Mouse (Mus musculus) forebrain, embryonic 12.5 days (tissue): Measurements from ENCODE around the gene Gas7. TPM values are rescaled to one million over a fixed set of nuclear protein-coding genes. Genes with fewer than 3 reads are reported as not detected.

Experiments used
- ATAC-seq: fragments of 200-750 bp; cut with Nextera tagmentation; 2 replicates; pipeline ENCODE4 v1.8.0; 2017; ENCODE audit warnings: moderate TSS enrichment; ENCODE audit not compliant: low FRiP score
- H3K27ac ChIP-seq: fragments of 300-500 bp; sonication (generic); 2 replicates; pipeline ENCODE4 v1.5.1; 2016; ENCODE audit warnings: mild to moderate bottlenecking
- H3K27me3 ChIP-seq: fragments of 300-500 bp; sonication (generic); 2 replicates; pipeline ENCODE4 v1.6.1; 2016; ENCODE audit warnings: mild to moderate bottlenecking
- H3K36me3 ChIP-seq: fragments of 300-500 bp; sonication (generic); replicated peaks from 2 replicates; pipeline ENCODE4 v1.6.1; 2016; ENCODE audit warnings: mild to moderate bottlenecking
- H3K4me1 ChIP-seq: fragments of 300-500 bp; sonication (generic); 2 replicates; pipeline ENCODE4 v1.6.1; 2016
- H3K4me2 ChIP-seq: fragments of 300-500 bp; sonication (generic); 2 replicates; pipeline ENCODE4 v1.6.1; 2016; ENCODE audit warnings: mild to moderate bottlenecking, moderate library complexity
- H3K4me3 ChIP-seq: fragments of 300-500 bp; sonication (generic); replicated peaks from 2 replicates; pipeline ENCODE4 v1.5.1; 2016; ENCODE audit warnings: mild to moderate bottlenecking
- H3K9ac ChIP-seq: fragments of 300-500 bp; sonication (generic); 2 replicates; pipeline ENCODE4 v1.6.1; 2016; ENCODE audit warnings: mild to moderate bottlenecking
- H3K9me3 ChIP-seq: fragments of 300-500 bp; sonication (generic); 2 replicates; pipeline ENCODE4 v1.6.1; 2016
- WGBS: fragments of 180-500 bp; shearing (Covaris S2); methylation state at CpG from one replicate; pipeline ENCODE4 v1.1.7; 2016; 5-methylcytosine and 5-hydroxymethylcytosine counted together
- polyA plus RNA-seq: library from polyadenylated mRNA; unstranded; fragments of >200 nt; fragmentation: Nextera tagmentation; extraction: Ambion mirVana; gene quantifications from 2 replicates; pipeline ENCODE4 v1.2.1, GENCODE M21; 2016

Gas7 gene
- polyA plus RNA-seq, 1 experiment from 2014 or later: 4.2 TPM

DNA sequence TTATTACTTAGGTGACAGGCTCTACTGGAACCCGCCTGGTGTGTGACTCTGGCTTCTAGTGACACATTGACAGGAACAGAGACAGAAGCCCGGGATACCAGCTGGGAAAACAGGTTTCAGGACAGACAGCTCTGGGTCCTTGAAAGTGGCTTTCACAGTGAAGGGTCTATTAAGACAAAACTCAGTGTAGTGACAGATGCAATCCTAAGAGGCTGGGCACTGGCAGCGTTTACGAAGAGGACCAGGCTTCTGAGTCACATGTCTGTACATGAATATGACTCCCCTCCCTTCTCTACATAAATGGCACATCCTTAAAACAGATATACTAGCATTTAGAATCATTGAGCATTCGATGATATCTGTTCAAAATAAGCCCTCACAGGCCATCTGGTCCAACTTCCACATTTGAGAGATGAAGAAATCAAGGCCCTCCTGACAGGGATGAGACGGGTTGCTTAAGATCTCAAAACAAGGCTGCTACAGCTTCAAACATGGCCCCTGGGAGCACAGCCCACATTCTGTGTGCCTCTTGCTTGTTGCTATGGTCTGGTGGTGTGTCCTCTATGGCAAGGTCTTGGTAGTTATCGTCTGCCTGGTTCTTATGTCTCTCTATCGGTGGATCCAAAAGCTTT is 133.1 kb downstream of the Gas7 start:
- no peaks in the 10 kb centered on the region for H3K9me3 ChIP-seq
- H3K4me2 ChIP-seq: no peak overlapping the region
- ATAC-seq: no peak
- H3K9ac ChIP-seq: no peak overlapping the region
- peaks cover 9% of the 10 kb centered on the region; the same call in 1 of the 2 replicates for H3K4me1 ChIP-seq
- H3K4me3 ChIP-seq: no peak overlapping the region
- H3K27ac ChIP-seq: no peak overlapping the region
- no peaks in the 10 kb centered on the region; the same call in 1 of the 2 replicates for H3K27me3 ChIP-seq
- no peaks in the 10 kb centered on the region for H3K36me3 ChIP-seq
- 86% methylated on average over 8 of the region's 8 CpGs for WGBS

DNA sequence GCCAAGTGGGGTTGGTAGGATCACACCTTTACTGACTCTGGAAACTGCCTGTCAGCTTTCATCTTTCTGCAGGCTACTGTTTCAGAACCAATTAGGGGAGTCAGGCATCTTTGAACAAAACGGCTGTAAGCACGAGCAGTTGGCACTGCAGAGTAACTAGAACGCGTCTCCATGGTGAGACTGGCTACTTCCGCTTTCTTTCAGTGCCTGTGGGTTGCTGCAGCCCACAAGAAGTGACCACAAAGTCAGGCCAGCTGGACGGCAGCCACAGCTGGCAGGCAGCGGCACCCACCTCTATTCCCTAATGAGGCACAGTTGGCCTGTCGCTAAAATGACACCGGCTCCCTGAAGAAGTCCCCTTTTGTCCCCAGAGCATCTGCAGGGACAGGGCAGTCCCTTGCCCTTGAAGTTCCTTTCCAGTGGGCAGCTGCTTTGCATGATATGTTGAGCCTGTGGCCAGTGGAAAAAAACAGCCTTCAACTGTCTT is 133.6 kb downstream of the Gas7 start:
- Histone ChIP-seq H3K9me3 (no peaks in the 10 kb centered on the region), H3K9ac (no peak overlapping the region), H3K4me1 (peaks cover 9% of the 10 kb centered on the region; the same call in 1 of the 2 replicates), H3K4me2 (no peak overlapping the region), H3K4me3 (no peak overlapping the region), H3K27ac (no peak overlapping the region), H3K27me3 (peaks cover under 1% of the 10 kb centered on the region; the same call in 1 of the 2 replicates), H3K36me3 (no peaks in the 10 kb centered on the region)
- ATAC-seq: no peak
- WGBS: 53% methylated on average over 9 of the region's 9 CpGs

DNA sequence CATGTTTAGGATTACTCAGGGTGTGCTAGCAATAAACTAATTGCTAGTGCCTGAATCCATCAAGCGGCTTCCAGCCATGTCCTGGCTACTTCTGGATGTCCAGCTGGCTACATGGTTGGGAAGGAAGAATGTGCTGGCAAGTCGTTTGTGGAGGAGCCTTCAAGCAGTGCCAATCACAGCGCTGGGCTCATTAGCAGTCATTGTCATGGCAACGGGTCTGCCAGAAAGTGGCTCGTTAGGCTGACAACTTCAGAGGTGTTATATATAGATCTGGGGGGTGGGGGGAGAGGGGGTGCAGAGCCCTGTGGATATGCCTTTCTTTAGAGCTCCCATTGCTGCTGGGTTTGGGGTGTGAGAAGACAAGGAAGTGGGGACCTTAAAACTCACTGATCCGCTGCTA is 141.0 kb downstream of the Gas7 start:
- Histone ChIP-seq H3K27ac (peak overlapping the region; percentile 56; the same call in 1 of the 2 replicates), H3K36me3 (no peaks in the 10 kb centered on the region), H3K4me3 (0 out of 2 replicates have a peak overlapping the region, but pooled peaks have one; percentile 8), H3K9ac (no peak overlapping the region), H3K9me3 (no peaks in the 10 kb centered on the region), H3K4me2 (peak overlapping the region; percentile 15; the same call in 1 of the 2 replicates), H3K4me1 (peaks cover 21% of the 10 kb centered on the region), H3K27me3 (peaks cover 27% of the 10 kb centered on the region)
- WGBS: 34% methylated on average over 6 of the region's 6 CpGs
- peak; percentile 77 for ATAC-seq

DNA sequence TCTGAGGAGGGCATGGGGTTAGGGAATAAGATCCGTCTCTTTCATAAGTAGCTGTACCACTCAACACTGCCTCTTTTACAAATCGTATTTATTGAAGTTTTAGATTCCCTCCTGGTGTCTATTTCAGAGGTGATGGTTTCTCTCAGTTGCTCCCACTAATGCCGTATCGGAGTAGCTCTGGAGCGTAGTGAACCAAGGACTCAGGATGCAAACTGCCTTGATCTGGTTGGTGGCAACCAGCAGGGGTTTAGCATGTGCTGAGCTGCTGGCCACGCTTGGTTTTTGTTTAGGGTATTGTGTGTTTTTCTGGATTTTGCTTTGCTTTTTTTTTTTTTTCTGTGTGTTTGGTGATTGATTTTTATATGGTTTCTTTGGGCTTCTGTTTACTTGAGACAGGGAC is 141.6 kb downstream of the Gas7 start:
- no peak overlapping the region for H3K9ac ChIP-seq
- peaks cover 34% of the 10 kb centered on the region for H3K27me3 ChIP-seq
- H3K36me3 ChIP-seq: no peaks in the 10 kb centered on the region
- no peak overlapping the region for H3K4me3 ChIP-seq
- H3K27ac ChIP-seq: peak overlapping the region; percentile 56; the same call in 1 of the 2 replicates
- no peaks in the 10 kb centered on the region for H3K9me3 ChIP-seq
- 84% methylated on average over 6 of the region's 6 CpGs for WGBS
- H3K4me2 ChIP-seq: 0 out of 2 replicates have a peak overlapping the region, but pooled peaks have one; percentile 15
- H3K4me1 ChIP-seq: peaks cover 21% of the 10 kb centered on the region
- ATAC-seq: no peak

DNA sequence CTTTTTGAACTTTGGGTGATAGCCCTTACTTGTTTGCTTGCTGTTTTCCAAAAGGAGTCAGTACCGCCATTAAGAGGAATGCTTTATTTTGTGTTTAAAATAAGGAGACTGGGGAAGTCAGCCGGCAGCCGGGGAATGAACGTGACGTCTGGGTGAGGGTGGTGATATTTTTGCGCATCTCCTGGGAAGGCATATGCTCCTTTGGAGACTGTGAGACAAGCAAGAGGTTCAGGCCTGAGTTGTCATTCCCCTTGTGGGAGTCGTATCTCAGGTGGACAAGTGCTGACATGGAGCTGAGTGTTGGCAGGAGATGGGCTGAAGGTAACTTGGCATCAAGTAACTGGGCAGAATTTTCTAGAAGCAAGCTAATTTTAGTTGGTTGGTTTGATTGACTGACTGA is 142.2 kb downstream of the Gas7 start:
- Histone ChIP-seq H3K9ac (no peak overlapping the region), H3K27me3 (peaks cover 36% of the 10 kb centered on the region), H3K4me1 (peaks cover 21% of the 10 kb centered on the region), H3K4me2 (no peak overlapping the region), H3K9me3 (no peaks in the 10 kb centered on the region), H3K36me3 (no peaks in the 10 kb centered on the region), H3K4me3 (no peak overlapping the region), H3K27ac (no peak overlapping the region)
- no peak for ATAC-seq
- WGBS: 88% methylated on average over 7 of the region's 7 CpGs

DNA sequence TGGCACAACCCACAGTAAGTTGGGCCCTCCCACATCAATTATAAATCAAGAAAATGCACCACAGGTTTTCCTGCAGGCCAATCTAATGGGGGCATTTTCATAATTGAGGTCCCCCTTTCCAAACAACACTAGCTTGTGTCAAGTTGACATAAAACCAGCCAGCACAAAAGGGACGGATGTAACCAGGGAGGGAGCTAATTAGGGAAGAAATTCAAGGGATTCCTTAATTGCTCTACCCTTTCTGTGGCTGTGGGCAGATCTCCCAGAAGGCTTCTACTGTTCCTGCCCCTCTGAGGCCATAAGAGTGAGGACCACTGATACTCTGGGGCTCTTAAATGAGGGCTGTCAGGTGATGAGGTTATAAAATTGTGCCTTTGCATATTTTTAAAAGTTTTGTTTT is 143.9 kb downstream of the Gas7 start:
- no peak overlapping the region for H3K4me3 ChIP-seq
- no peak overlapping the region for H3K9ac ChIP-seq
- H3K9me3 ChIP-seq: no peaks in the 10 kb centered on the region
- H3K27me3 ChIP-seq: peaks cover 46% of the 10 kb centered on the region
- H3K27ac ChIP-seq: no peak overlapping the region
- WGBS: 11% methylated on average over 1 of the region's 1 CpGs
- peak; percentile 69; the same call in 1 of the 2 replicates for ATAC-seq
- peaks cover 31% of the 10 kb centered on the region for H3K4me1 ChIP-seq
- H3K36me3 ChIP-seq: no peaks in the 10 kb centered on the region
- peak overlapping the region; percentile 8; the same call in 1 of the 2 replicates for H3K4me2 ChIP-seq

DNA sequence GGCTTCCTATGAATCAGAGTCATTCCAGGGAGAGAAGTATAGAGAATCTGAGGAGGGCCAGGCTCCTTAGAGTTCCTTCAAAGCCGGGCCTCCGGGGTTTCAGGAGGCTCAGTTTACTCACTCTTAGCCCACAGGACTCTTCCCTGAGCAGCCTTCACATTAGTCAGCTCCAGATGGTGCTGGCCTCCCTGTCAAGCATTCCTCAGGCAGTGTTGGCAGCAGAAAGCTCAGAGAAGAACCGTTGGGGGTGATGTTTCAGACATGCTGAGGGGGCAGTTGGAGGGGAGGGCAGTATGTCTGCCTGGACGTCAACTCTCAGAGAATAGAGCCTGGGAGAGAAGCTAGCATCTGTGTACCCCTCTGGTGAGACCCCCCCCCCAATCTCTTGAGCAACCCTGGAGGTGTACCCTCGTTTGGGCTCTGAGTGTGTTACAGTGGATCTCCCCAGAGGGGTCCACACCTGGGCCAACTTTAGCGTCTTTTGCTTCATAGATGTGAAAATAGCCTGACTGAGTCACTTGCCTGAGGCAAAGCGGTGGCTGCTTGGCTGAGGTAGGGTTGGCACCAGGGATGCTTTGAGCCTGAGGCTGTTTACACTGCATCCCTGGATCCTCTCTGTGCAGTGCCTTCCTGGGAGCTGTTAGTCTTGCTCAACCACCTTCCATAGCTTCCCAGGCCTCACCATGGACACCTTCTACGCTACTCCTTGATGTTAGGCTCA is 145.6 kb downstream of the Gas7 start:
- H3K27me3 ChIP-seq: peaks cover 54% of the 10 kb centered on the region
- WGBS: 78% methylated on average over 8 of the region's 8 CpGs
- H3K36me3 ChIP-seq: no peaks in the 10 kb centered on the region
- H3K4me2 ChIP-seq: no peak overlapping the region
- H3K27ac ChIP-seq: no peak overlapping the region
- ATAC-seq: no peak
- no peak overlapping the region for H3K4me3 ChIP-seq
- peaks cover 29% of the 10 kb centered on the region for H3K4me1 ChIP-seq
- H3K9ac ChIP-seq: no peak overlapping the region
- no peaks in the 10 kb centered on the region for H3K9me3 ChIP-seq

DNA sequence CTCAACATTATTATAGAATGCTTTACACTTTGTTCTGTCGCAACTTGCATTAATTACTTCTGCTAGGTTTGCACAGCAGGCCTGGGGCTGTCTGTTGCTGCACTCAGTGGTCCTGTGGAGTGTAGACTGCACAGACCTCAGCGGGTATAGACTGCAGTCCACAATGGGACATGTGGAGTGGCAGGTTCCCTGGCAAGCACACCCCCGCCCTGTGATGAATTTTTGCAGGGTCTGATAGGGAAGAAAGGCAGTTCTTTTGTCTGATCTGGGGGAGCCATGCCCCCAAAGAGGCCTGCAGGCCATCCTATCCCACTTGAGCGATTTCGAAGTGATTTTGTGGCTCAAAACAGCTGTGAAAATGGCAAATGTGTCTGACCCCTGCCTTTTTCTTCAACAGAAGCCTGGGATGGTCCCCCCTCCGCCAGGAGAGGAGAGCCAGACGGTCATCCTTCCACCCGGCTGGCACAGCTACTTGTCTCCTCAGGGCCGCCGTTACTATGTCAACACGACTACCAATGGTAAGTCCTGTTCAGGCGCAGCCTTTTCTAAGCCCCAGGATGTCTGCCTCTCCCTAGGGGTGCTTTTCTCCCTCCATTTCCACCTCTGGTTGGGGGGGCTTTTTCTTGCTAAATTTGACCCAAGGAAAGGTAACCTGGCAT is 147.6 kb downstream of the Gas7 start:
- ATAC-seq: peak; percentile 73
- H3K4me2 ChIP-seq: no peak overlapping the region
- no peak overlapping the region for H3K4me3 ChIP-seq
- WGBS: 30% methylated on average over 12 of the region's 12 CpGs
- H3K9ac ChIP-seq: no peak overlapping the region
- H3K4me1 ChIP-seq: peaks cover 21% of the 10 kb centered on the region
- H3K27ac ChIP-seq: peak overlapping the region; percentile 47; the same call in 1 of the 2 replicates
- no peaks in the 10 kb centered on the region for H3K9me3 ChIP-seq
- H3K27me3 ChIP-seq: peaks cover 49% of the 10 kb centered on the region
- no peaks in the 10 kb centered on the region for H3K36me3 ChIP-seq

DNA sequence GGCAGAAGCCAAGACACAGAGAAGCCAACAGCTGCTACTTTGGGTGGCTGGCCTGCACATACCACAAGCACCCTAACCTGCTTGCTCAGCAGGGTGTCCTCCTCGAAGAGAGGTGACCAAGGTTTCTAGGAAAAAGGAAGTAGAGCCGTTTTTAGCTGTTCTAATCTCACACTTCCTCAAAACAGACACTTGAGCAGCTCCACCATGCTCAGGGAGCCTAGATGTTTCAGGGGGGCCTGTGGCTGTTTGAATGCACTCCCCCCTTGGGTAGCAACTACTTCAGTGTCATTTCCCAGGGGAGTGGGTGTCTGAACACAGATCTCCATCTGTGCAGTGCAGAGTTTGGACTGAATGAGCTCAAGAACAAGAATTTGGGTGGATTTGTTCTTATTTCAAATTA is 149.2 kb downstream of the Gas7 start:
- ATAC-seq: no peak
- peaks cover 10% of the 10 kb centered on the region for H3K4me1 ChIP-seq
- H3K36me3 ChIP-seq: no peaks in the 10 kb centered on the region
- 84% methylated on average over 2 of the region's 2 CpGs for WGBS
- no peak overlapping the region for H3K4me2 ChIP-seq
- no peaks in the 10 kb centered on the region for H3K9me3 ChIP-seq
- H3K9ac ChIP-seq: no peak overlapping the region
- no peak overlapping the region for H3K4me3 ChIP-seq
- H3K27ac ChIP-seq: no peak overlapping the region
- H3K27me3 ChIP-seq: peaks cover 52% of the 10 kb centered on the region

DNA sequence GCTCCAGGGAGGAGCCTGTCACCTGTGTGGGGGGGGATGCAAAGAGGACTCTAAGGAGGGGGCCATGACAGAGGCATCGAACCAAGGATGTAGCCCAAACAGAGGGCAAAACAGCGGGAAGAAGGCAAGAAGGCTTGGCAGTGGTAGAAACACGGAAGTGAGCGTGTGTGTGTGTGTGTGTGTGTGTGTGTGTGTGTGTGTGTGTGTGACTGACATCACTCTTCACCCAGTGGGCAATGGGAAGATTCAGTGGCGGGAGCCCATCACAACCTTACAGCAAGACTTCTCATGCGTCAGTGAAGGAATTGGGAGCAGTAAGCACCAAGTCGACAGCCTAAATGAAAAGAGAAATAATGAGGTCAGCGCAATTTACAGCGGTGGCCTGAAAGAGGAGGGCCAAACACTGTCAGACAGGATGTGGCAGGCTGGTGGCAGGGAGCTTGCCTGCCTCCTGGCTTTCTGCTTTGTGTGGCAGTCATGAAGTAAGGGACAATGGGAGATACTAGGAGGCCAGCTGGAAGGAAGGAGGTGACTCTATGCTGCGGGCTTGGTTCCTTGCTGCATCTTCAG is 153.0 kb downstream of the Gas7 start:
- peaks cover 24% of the 10 kb centered on the region; the same call in 1 of the 2 replicates for H3K27me3 ChIP-seq
- no peak overlapping the region for H3K27ac ChIP-seq
- WGBS: 77% methylated on average over 10 of the region's 10 CpGs
- H3K4me3 ChIP-seq: no peak overlapping the region
- H3K9ac ChIP-seq: no peak overlapping the region
- no peaks in the 10 kb centered on the region for H3K36me3 ChIP-seq
- no peaks in the 10 kb centered on the region for H3K9me3 ChIP-seq
- peaks cover 2% of the 10 kb centered on the region for H3K4me1 ChIP-seq
- ATAC-seq: no peak
- H3K4me2 ChIP-seq: no peak overlapping the region

DNA sequence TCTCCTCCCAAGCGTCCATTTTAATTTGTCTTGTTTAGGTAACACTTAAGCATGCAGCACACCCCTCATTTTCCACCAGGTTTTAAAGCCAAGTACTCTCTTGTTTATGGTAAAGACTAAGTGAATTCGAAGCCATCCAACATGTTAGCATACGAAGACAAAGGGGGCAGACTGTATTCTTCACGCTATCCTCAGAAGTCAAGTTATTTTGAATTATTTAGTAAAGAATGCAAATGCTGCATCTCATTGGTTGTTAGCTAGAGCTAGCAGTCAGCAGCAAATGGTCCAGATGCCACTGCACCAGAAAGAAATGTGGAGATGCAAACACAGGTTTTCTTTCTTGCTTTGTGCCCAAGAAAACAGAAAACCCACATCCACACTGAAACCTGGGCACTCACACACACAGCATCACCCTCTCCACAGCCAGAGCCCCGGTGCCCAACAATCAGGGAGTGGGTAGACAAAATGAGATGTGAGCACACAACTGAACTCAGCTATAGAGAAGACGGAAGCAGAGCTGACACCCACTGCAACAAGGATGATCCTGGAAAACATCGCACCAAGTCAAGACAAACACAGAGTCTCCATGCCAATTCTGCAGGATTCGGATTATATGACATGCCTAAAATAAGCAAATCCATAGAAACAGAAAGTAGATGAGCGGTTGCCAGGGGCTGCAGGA is 157.1 kb downstream of the Gas7 start:
- WGBS: 80% methylated on average over 9 of the region's 9 CpGs
- H3K27me3 ChIP-seq: 0 out of 2 replicates have a peak, but pooled peaks cover 5% of the 10 kb centered on the region
- 0 out of 2 replicates have a peak overlapping the region, but pooled peaks have one; percentile 39 for H3K27ac ChIP-seq
- H3K9ac ChIP-seq: no peak overlapping the region
- no peak for ATAC-seq
- no peaks in the 10 kb centered on the region for H3K36me3 ChIP-seq
- H3K4me3 ChIP-seq: no peak overlapping the region
- H3K9me3 ChIP-seq: no peaks in the 10 kb centered on the region
- no peaks in the 10 kb centered on the region for H3K4me1 ChIP-seq
- H3K4me2 ChIP-seq: no peak overlapping the region
